Mouse (Mus musculus): ENCODE data around the gene Gli2.

Gli2 gene

GRCm38 (mm10) chr1:119053402-119053841 lies at the start of gene Gli2:
TSS of gene Gli2 (minus strand) at chr1:119053619.
- DNase-seq (ENCODE audit: low spot score), result peak; percentile 81

GRCm38 (mm10) chr1:119097921-119098521 lies 44.6 kb upstream of the Gli2 start:
- DNase-seq (ENCODE audit: low spot score), result no peak

GRCm38 (mm10) chr1:119093739-119094138 lies 40.3 kb upstream of the Gli2 start:
- peak; percentile 78 for DNase-seq (ENCODE audit: low spot score)

- DNase-seq (ENCODE audit: low spot score), result no peak
Observed at GRCm38 (mm10) chr1:119089887-119090620, 36.6 kb upstream of the Gli2 start.

- peak; percentile 86 for DNase-seq (ENCODE audit: low spot score)
Observed at GRCm38 (mm10) chr1:119087539-119087938, 34.1 kb upstream of the Gli2 start.

- no peak for DNase-seq (ENCODE audit: low spot score)
Observed at GRCm38 (mm10) chr1:119085771-119086170, 32.4 kb upstream of the Gli2 start.

- peak; percentile 72 for DNase-seq (ENCODE audit: low spot score)
Observed at GRCm38 (mm10) chr1:119083468-119083921, 30.1 kb upstream of the Gli2 start.

- DNase-seq (ENCODE audit: low spot score), result peak; percentile 55
Observed at GRCm38 (mm10) chr1:119082231-119082991, 29.0 kb upstream of the Gli2 start.

GRCm38 (mm10) chr1:119077933-119078332 lies 24.5 kb upstream of the Gli2 start:
- DNase-seq (ENCODE audit: low spot score), result no peak

GRCm38 (mm10) chr1:119076333-119076732 lies 22.9 kb upstream of the Gli2 start:
- no peak for DNase-seq (ENCODE audit: low spot score)

- no peak for DNase-seq (ENCODE audit: low spot score)
Observed at GRCm38 (mm10) chr1:119075916-119076315, 22.5 kb upstream of the Gli2 start.

- DNase-seq (ENCODE audit: low spot score), result no peak
Observed at GRCm38 (mm10) chr1:119075500-119075899, 22.1 kb upstream of the Gli2 start.

GRCm38 (mm10) chr1:119074910-119075309 lies 21.5 kb upstream of the Gli2 start:
- no peak for DNase-seq (ENCODE audit: low spot score)

GRCm38 (mm10) chr1:119073876-119074275 lies 20.5 kb upstream of the Gli2 start:
- DNase-seq (ENCODE audit: low spot score), result no peak

- no peak for DNase-seq (ENCODE audit: low spot score)
Observed at GRCm38 (mm10) chr1:119064892-119065671, 11.7 kb upstream of the Gli2 start.

GRCm38 (mm10) chr1:119056491-119056890 lies 3.1 kb upstream of the Gli2 start:
- no peak for DNase-seq (ENCODE audit: low spot score)

GRCm38 (mm10) chr1:119055801-119056200 lies 2.4 kb upstream of the Gli2 start:
- no peak for DNase-seq (ENCODE audit: low spot score)

- no peak for DNase-seq (ENCODE audit: low spot score)
Observed at GRCm38 (mm10) chr1:119054468-119054867, 1.0 kb upstream of the Gli2 start.

- DNase-seq (ENCODE audit: low spot score), result no peak
Observed at GRCm38 (mm10) chr1:119053872-119054354, 494 bp upstream of the Gli2 start.

- no peak for DNase-seq (ENCODE audit: low spot score)
Observed at GRCm38 (mm10) chr1:119052631-119053177, 715 bp downstream of the Gli2 start.

GRCm38 (mm10) chr1:119051938-119052551 lies 1.4 kb downstream of the Gli2 start:
- no peak for DNase-seq (ENCODE audit: low spot score)
